Mouse (Mus musculus): Measurements from ENCODE around the gene Map4k4.

- no peak for TF ChIP-seq CTCF (IDR thresholded peaks at IDR 0.05; ENCODE audit: low read depth, low read length)
- no peak for TF ChIP-seq POLR2A (IDR thresholded peaks at IDR 0.05; ENCODE audit: borderline replicate concordance, low read depth, low read length)
Observed at GRCm38 (mm10) chr1:40029597-40029996, 128.9 kb downstream of the Map4k4 start.
